In genomic region chr10:81041458-81042175, GRCm38 (mm10) we compare ENCODE assay signal across 8 mouse cellular contexts. TPM values are rescaled to one million over a fixed set of nuclear protein-coding genes. Genes with fewer than 3 reads are reported as not detected.
DNase-seq lines count a peak whose midpoint lies in the region; ATAC-seq and TF ChIP-seq lines count a peak whose summit lies in the region.

No protein-coding gene starts in this region.

- no peak for TF ChIP-seq POLR2A in limb, embryonic 14.5 days (IDR thresholded peaks at IDR 0.05; ENCODE audit: borderline replicate concordance, extremely low read depth, insufficient read depth, insufficient read length)

- peaks cover 9% of the 10 kb centered on the region; the same call in 1 of the 2 replicates for H3K4me1 ChIP-seq in neural tube, embryonic 15.5 days
- peaks cover 3% of the 10 kb centered on the region; the same call in 1 of the 2 replicates for H3K4me1 ChIP-seq in hindbrain, embryonic 13.5 days (replicated peaks)
- no peaks in the 10 kb centered on the region for H3K4me1 ChIP-seq in limb, embryonic 14.5 days (ENCODE audit: control insufficient read depth, insufficient read depth, low read length)

- H3K36me3 ChIP-seq in neural tube, embryonic 15.5 days, result peaks cover 42% of the 10 kb centered on the region
- H3K36me3 ChIP-seq in hindbrain, embryonic 13.5 days, result peaks cover 43% of the 10 kb centered on the region
- H3K36me3 ChIP-seq in limb, embryonic 14.5 days (ENCODE audit: control insufficient read depth, insufficient read depth, low read length), result peaks cover 45% of the 10 kb centered on the region

- H3K27me3 ChIP-seq in neural tube, embryonic 15.5 days (replicated peaks), result no peaks in the 10 kb centered on the region
- H3K27me3 ChIP-seq in hindbrain, embryonic 13.5 days, result no peaks in the 10 kb centered on the region
- H3K27me3 ChIP-seq in limb, embryonic 14.5 days (ENCODE audit: control insufficient read depth, insufficient read depth, low read length), result no peaks in the 10 kb centered on the region

- DNase-seq in neural tube, embryonic 10.5 days (ENCODE audit: extremely low spot score, low spot score), result peak; percentile 77
- peak; percentile 82 for DNase-seq in ZHBTc4 (ENCODE audit: low read depth, low spot score)
- DNase-seq in embryo, embryonic 10 days (ENCODE audit: low spot score), result peak; percentile 80
- peak; percentile 60 for DNase-seq in limb, embryonic 14.5 days (ENCODE audit: low spot score)
- DNase-seq in retina, adult 2 months (ENCODE audit: low read depth, low spot score), result peak; percentile 37
- DNase-seq in urinary bladder, postnatal 4 days (ENCODE audit: low spot score in 2 of 2), result peak; percentile 41 to 72

- H3K27ac ChIP-seq in neural tube, embryonic 15.5 days (replicated peaks), result no peak overlapping the region
- peak overlapping the region; percentile 42; the same call in 1 of the 2 replicates for H3K27ac ChIP-seq in hindbrain, embryonic 13.5 days
- H3K27ac ChIP-seq in limb, embryonic 14.5 days (replicated peaks; ENCODE audit: low read depth, low read length), result no peak overlapping the region

- no peaks in the 10 kb centered on the region for H3K9me3 ChIP-seq in neural tube, embryonic 15.5 days (replicated peaks)
- no peaks in the 10 kb centered on the region for H3K9me3 ChIP-seq in hindbrain, embryonic 13.5 days
- no peaks in the 10 kb centered on the region for H3K9me3 ChIP-seq in limb, embryonic 14.5 days (ENCODE audit: control insufficient read depth, low read length)

- no peak for ATAC-seq in neural tube, embryonic 15.5 days (ENCODE audit: low FRiP score)
- no peak for ATAC-seq in hindbrain, embryonic 13.5 days (ENCODE audit: low FRiP score)
- no peak for ATAC-seq in limb, embryonic 14.5 days (ENCODE audit: low FRiP score, low read depth)

- no peak overlapping the region for H3K4me2 ChIP-seq in neural tube, embryonic 15.5 days
- no peak overlapping the region for H3K4me2 ChIP-seq in hindbrain, embryonic 13.5 days
- no peak overlapping the region for H3K4me2 ChIP-seq in limb, embryonic 14.5 days (replicated peaks; ENCODE audit: low read depth, low read length, severe bottlenecking)

- H3K9ac ChIP-seq in neural tube, embryonic 15.5 days (replicated peaks), result no peak overlapping the region
- 0 out of 2 replicates have a peak overlapping the region, but pooled peaks have one; percentile 24 for H3K9ac ChIP-seq in hindbrain, embryonic 13.5 days
- H3K9ac ChIP-seq in limb, embryonic 14.5 days (ENCODE audit: low read depth, low read length, severe bottlenecking), result no peak overlapping the region

- WGBS in neural tube, embryonic 15.5 days, result 30% methylated on average over 13 of the region's 13 CpGs
- 37% methylated on average over 13 of the region's 13 CpGs for WGBS in hindbrain, embryonic 13.5 days
- 34% methylated on average over 13 of the region's 13 CpGs for WGBS in limb, embryonic 14.5 days

- H3K4me3 ChIP-seq in neural tube, embryonic 15.5 days (replicated peaks), result no peak overlapping the region
- H3K4me3 ChIP-seq in hindbrain, embryonic 13.5 days, result no peak overlapping the region
- no peak overlapping the region for H3K4me3 ChIP-seq in limb, embryonic 14.5 days (replicated peaks; ENCODE audit: low read length)

RNA-seq across cellular contexts. Expression of gene Slc39a3, which starts 4.4 kb away (rescaled TPM):
- 43.9 and 47.7 TPM in 2 replicates for polyA plus RNA-seq in neural tube, embryonic 15.5 days (2015; fragmentation: Nextera tagmentation; extraction: Ambion mirVana)
- polyA plus RNA-seq in hindbrain, embryonic 13.5 days (2015; fragmentation: Nextera tagmentation; extraction: Ambion mirVana), result 42.3 and 44.0 TPM in 2 replicates
- polyA plus RNA-seq in limb, embryonic 14.5 days (2012; rRNA removed), result 25.9 and 33.0 TPM in 2 replicates
- 12.8 and 14.8 TPM in 2 replicates for polyA plus RNA-seq in limb, embryonic 14.5 days (2014; fragmentation: Nextera tagmentation; extraction: Ambion mirVana)

RNA-seq across cellular contexts. Expression of gene Diras1, which starts 16.2 kb away (rescaled TPM):
- 55.3 and 69.4 TPM in 2 replicates for polyA plus RNA-seq in neural tube, embryonic 15.5 days (2015; fragmentation: Nextera tagmentation; extraction: Ambion mirVana)
- 37.5 and 40.2 TPM in 2 replicates for polyA plus RNA-seq in hindbrain, embryonic 13.5 days (2015; fragmentation: Nextera tagmentation; extraction: Ambion mirVana)
- 0.13 and 0.20 TPM in 2 replicates for polyA plus RNA-seq in limb, embryonic 14.5 days (2012; rRNA removed)
- not detected in 2 replicates for polyA plus RNA-seq in limb, embryonic 14.5 days (2014; fragmentation: Nextera tagmentation; extraction: Ambion mirVana)

RNA-seq across cellular contexts. Expression of gene Sgta, which starts 18.4 kb away (rescaled TPM):
- 290 and 298 TPM in 2 replicates for polyA plus RNA-seq in neural tube, embryonic 15.5 days (2015; fragmentation: Nextera tagmentation; extraction: Ambion mirVana)
- polyA plus RNA-seq in hindbrain, embryonic 13.5 days (2015; fragmentation: Nextera tagmentation; extraction: Ambion mirVana), result 292 and 304 TPM in 2 replicates
- polyA plus RNA-seq in limb, embryonic 14.5 days (2012; rRNA removed), result 205 and 263 TPM in 2 replicates
- polyA plus RNA-seq in limb, embryonic 14.5 days (2014; fragmentation: Nextera tagmentation; extraction: Ambion mirVana), result 176 and 192 TPM in 2 replicates

RNA-seq across cellular contexts. Expression of gene Gng7, which starts 26.9 kb away (rescaled TPM):
- 22.8 and 24.9 TPM in 2 replicates for polyA plus RNA-seq in neural tube, embryonic 15.5 days (2015; fragmentation: Nextera tagmentation; extraction: Ambion mirVana)
- 13.4 and 13.5 TPM in 2 replicates for polyA plus RNA-seq in hindbrain, embryonic 13.5 days (2015; fragmentation: Nextera tagmentation; extraction: Ambion mirVana)
- polyA plus RNA-seq in limb, embryonic 14.5 days (2012; rRNA removed), result 7.6 and 7.9 TPM in 2 replicates
- polyA plus RNA-seq in limb, embryonic 14.5 days (2014; fragmentation: Nextera tagmentation; extraction: Ambion mirVana), result 6.5 and 7.2 TPM in 2 replicates

RNA-seq across cellular contexts. Expression of gene Thop1, which starts 28.2 kb away (rescaled TPM):
- polyA plus RNA-seq in neural tube, embryonic 15.5 days (2015; fragmentation: Nextera tagmentation; extraction: Ambion mirVana), result 44.3 and 52.9 TPM in 2 replicates
- polyA plus RNA-seq in hindbrain, embryonic 13.5 days (2015; fragmentation: Nextera tagmentation; extraction: Ambion mirVana), result 45.0 and 46.9 TPM in 2 replicates
- polyA plus RNA-seq in limb, embryonic 14.5 days (2012; rRNA removed), result 79.0 and 93.4 TPM in 2 replicates
- 52.4 and 54.1 TPM in 2 replicates for polyA plus RNA-seq in limb, embryonic 14.5 days (2014; fragmentation: Nextera tagmentation; extraction: Ambion mirVana)

Comparison
In these comparisons a context has a peak if more than half of its experiments do, and no peak if none do; other contexts are left out.
1. RNA of gene Diras1, which starts 16.2 kb away (polyA plus RNA-seq): 55.3 to 69.4 TPM in neural tube, embryonic 15.5 days and 37.5 to 40.2 TPM in hindbrain, embryonic 13.5 days; 0.13 to 0.20 TPM in limb, embryonic 14.5 days; every median in the first group is over 10 times any median in the second.
2. Peak in every context shown above with its lines, with median percentiles within 50 percentile points of each other: DNase-seq.